Mouse (Mus musculus) heart, adult 2 months (tissue): ENCODE results near the gene Vamp1.

Experiments used
- EP300 ChIP-seq: fragments of 200-500 bp; IDR thresholded peaks from 2 replicates; pipeline ENCODE4 v1.6.1; 2011; ENCODE audit warnings: low read depth, low read length, control low read depth; ENCODE audit not compliant: insufficient read depth
- POLR2A ChIP-seq: fragments of 200-500 bp; IDR thresholded peaks from 2 replicates; pipeline ENCODE4 v1.6.1; 2011; ENCODE audit warnings: mild to moderate bottlenecking, low read depth, low read length, control low read depth; ENCODE audit not compliant: insufficient read depth

GRCm38 (mm10) chr6:125218963-125219362, 3.6 kb downstream of the Vamp1 start:
- TF ChIP-seq POLR2A (no peak), EP300 (no peak)
